Mouse (Mus musculus): Measurements from ENCODE around the gene Zfp612.
"Not testable (repeated sequence)": the region's sequence is repeated elsewhere in the genome, so short reads cannot be mapped to it uniquely, and the experiment has no call there.

Gene Zfp612

DNA sequence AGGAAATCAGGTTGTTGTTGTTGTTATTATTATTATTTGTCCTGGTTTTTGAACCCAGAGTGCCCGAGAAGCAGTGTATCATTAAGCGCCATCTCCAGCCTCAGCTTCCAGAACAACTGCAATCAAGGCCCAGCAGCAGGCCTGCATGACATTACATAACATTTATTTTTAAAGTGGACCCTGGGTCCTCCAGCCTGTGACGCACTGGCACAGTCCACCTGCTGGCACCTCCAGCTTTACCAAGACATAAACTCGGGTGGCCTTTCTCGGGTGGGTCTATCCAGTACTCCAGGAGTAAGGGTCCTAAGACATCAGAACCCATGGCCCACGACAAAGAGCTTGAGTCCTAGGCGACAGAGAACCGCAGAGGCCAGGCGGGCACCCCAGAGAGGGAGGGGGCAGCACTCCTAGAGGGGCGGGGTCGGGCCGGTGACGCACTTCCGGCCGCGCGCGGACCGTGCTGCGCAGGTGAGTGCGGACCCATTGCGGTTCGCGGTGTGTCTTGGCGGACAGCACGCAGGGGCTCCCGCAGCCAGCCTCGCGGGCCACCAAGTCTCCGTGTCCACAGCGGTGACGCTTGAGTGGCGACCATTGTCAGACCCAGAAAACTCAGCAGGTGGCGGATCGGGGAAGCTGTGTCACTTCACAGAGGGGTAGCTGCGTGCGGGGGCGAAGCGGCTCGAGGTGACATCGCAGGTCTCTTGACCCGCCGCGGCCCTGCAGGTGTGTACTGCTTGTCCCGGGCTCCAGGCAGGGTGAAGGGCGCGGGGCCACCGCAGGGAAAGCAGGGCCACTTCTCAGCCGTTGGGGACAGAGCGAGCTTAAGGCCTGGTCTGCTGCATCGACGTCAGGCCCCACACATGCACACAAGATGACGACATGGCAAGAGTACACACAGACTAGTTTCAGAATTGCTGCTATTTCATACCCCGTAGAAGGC, at the start of gene Zfp612:
Gene Zfp612 (plus strand): TSS at position 465 of the 940 bp plus-strand sequence.
- DNase-seq (ENCODE audit: low read depth, low spot score): peak; percentile 64

GRCm38 (mm10) chr8:110033771-110034170, 45.8 kb upstream of the Zfp612 start:
- not testable (repeated sequence) for DNase-seq (ENCODE audit: low read depth, low spot score)

DNA sequence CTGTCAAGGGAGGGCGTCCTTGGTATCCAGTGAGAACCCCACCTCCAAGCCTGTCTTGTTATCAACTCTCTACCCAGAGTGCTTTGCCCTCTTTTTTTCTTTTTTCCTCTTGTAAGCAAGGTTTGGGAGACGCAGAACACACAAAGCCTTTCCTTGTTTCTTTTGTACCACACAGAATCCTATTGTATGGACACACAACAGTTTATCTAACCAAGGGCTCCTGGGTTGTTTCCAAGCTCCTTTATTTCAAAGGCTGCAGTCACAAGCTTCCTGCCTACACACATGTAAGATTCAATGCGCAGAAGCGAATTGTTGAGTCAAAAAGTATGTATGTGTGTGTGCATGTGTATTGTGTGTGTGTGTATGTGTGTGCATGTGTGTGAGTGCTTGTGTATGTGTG, 45.2 kb upstream of the Zfp612 start:
- no peak for DNase-seq (ENCODE audit: low read depth, low spot score)

GRCm38 (mm10) chr8:110036156-110036555, 43.4 kb upstream of the Zfp612 start:
- DNase-seq (ENCODE audit: low read depth, low spot score): no peak

- DNase-seq (ENCODE audit: low read depth, low spot score): no peak
Measured at GRCm38 (mm10) chr8:110039216-110039615, 40.3 kb upstream of the Zfp612 start.

DNA sequence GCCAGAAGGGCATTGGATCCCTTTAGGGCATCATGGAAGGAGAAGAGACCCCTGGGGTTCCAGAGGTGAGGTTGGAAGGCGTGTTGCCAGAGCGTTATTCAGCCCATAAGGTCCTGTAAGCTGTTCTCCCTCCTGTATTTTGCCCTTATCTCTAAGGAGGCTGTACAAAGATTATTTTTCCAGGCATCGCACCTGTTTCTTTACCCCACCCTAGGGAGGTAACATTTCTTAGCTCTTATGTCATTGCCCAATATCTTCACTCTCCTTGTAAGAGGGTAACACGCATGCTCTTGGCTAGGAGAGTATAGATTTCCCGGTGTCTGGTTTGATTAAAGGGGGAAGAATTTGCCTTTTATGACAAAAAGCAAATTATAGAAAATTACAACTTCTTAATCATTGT, 39.9 kb upstream of the Zfp612 start, which contains the start of gene Chst4:
Gene Chst4 (minus strand): TSS at position 82 of the 400 bp plus-strand sequence.
- DNase-seq (ENCODE audit: low read depth, low spot score): no peak

DNA sequence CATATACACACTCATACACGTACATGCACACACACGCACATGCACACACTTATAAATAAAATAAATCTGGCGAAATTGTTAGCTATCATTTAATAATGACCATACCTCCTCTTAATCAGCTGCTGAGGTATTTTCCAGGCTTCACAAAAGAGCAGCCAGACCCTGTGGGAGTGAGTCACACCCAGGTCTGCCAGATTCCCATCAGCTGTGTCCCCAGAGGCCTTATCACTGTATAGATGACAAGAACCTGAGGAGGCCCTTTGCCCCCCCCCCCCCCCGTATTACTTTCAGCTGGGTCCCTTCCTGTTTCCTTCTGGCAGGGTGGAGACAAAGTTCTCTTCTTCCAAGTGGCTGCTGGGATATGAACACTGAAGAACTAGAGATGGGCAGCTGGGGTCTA, 39.0 kb upstream of the Zfp612 start:
- DNase-seq (ENCODE audit: low read depth, low spot score): no peak

DNA sequence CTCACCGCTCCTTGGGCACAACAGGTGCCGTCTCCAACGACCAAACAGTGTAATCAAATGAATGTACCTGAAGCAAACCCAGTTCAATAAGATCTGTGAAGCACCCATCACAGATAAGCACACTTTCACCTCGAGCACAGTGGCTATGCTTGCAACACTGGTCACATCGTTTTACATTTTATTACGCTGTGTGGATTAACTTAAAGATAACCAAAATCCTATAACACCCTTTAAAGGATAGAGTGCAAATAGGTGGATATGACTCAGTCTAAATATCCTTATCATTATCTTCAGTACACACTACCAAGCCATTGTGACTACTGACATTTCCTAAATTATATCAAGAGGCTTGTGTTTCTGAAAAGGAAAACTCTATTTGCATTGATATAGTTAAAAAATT, 28.3 kb upstream of the Zfp612 start:
- no peak for DNase-seq (ENCODE audit: low read depth, low spot score)

GRCm38 (mm10) chr8:110058207-110058606, 21.3 kb upstream of the Zfp612 start:
- no peak for DNase-seq (ENCODE audit: low read depth, low spot score)

- DNase-seq (ENCODE audit: low read depth, low spot score): no peak
Measured at GRCm38 (mm10) chr8:110064161-110064560, 15.4 kb upstream of the Zfp612 start.

GRCm38 (mm10) chr8:110064606-110065365, 14.8 kb upstream of the Zfp612 start:
- DNase-seq (ENCODE audit: low read depth, low spot score): no peak

GRCm38 (mm10) chr8:110065676-110066075, 13.9 kb upstream of the Zfp612 start:
- DNase-seq (ENCODE audit: low read depth, low spot score): no peak

GRCm38 (mm10) chr8:110069706-110070105, 9.8 kb upstream of the Zfp612 start:
- DNase-seq (ENCODE audit: low read depth, low spot score): no peak

GRCm38 (mm10) chr8:110071600-110071999, 7.9 kb upstream of the Zfp612 start:
- DNase-seq (ENCODE audit: low read depth, low spot score): peak; percentile 54

- no peak for DNase-seq (ENCODE audit: low read depth, low spot score)
Measured at GRCm38 (mm10) chr8:110074496-110074895, 5.0 kb upstream of the Zfp612 start.

- no peak for DNase-seq (ENCODE audit: low read depth, low spot score)
Measured at GRCm38 (mm10) chr8:110082416-110083105, 3.0 kb downstream of the Zfp612 start.

DNA sequence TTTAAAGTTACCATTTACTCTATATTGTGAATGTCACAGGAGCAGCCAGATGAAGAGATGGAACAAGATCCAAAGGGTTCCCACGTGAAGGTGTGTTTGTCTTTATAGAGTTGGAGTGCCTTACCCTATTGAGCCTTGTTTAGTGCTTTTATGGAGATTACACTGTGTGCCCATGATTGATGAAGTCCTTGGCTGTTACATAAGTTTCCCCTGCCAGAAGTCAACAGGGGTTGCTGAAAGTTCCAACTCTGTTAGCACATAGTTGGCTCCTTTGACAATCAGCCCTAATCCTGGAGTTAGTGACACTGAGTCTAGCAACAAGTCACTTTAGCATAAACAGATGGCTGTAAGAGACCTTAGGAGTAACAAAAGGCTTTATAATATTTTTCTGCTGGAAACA, 12.3 kb downstream of the Zfp612 start:
- no peak for DNase-seq (ENCODE audit: low read depth, low spot score)

DNA sequence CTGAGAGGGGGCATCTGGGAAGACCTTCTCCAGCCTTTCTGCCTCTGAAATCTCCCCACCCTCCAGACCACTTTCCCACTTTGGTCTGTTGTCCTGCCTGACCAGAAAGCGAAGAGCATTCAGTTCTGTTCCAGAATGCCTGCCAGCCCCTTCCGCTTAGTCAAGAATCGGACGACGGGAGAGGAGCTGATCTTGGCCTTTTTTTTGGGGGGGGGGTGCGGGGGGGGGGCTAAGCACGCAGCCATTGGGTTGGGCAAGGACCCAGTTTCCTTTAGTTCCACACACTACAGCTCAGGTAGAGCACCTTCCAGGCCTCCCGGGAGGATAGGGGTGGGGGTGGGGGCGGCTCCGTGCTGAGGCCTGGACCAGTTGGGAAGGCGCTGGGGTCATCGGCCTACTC, 21.4 kb downstream of the Zfp612 start, which contains the start of gene Gm21964:
Gene Gm21964 (plus strand): TSS at position 301 of the 400 bp plus-strand sequence.
- DNase-seq (ENCODE audit: low read depth, low spot score): no peak

DNA sequence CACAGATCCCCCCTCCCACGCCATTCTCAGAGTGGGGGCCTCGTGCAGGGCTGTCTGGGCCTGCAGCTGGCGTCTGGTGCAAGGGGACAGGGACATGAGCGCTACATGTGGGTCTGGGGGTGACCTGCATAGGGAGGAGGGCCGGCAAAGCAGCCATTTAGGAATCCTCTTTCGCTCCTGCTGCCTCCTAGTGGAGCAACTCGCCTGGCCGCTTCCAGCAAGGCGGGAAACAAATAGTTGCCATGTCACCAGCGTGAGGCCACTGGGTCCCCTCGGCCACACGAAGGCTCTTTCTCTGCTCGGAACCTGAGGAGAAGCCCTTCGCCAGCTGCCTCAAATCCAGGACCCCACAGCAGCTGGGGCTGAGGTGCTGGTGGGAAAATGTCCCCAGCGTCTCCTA, 22.1 kb downstream of the Zfp612 start:
- no peak for DNase-seq (ENCODE audit: low read depth, low spot score)

GRCm38 (mm10) chr8:110102653-110103052, 23.1 kb downstream of the Zfp612 start, which contains the start of gene Gm17720:
Gm17720 (minus strand) TSS chr8:110102753.
- no peak for DNase-seq (ENCODE audit: low read depth, low spot score)

DNA sequence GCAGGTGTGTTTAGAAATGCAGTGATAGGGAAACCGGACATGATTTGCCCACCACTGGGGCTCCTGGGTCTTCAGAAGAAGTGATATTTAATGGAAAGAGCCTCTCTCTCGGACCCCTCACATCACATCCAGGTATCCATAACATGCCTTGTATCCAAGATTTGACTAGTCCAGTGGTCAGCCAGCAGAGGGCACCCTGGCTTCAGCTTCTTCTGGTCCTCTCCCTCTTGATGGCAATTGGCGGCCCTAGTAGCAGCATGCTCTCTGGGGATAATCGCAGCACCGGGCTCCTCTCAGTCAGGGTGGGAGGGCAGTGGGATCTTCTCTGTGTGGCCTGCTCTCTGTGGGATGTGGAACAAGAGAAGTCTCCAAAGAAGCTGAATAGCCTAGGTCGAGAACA, 40.2 kb downstream of the Zfp612 start:
- peak; percentile 33 for DNase-seq (ENCODE audit: low read depth, low spot score)

DNA sequence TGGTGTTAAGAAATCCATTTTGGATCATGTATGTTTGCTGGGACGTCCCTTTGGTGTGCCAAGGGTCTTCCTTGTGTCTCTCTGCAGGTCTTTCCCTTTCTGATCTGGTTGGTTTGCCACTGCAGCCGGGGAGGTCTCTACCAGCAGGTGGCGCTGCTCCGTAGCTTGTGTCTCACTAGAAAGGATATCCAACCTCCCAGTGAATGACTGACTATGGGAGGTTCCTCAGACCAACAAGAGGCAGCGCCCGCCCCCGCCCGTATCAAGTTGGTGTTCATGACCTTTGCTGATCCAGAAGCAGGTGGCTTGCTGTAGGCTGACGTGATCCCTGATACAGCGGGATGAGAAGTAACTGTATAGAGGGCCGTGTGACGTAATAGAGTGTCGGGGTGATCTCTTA, 51.0 kb downstream of the Zfp612 start:
- peak; percentile 52 for DNase-seq (ENCODE audit: low read depth, low spot score)
